Mouse (Mus musculus): Measurements from ENCODE around the gene Gm13304.
"Not testable (repeated sequence)": the region's sequence is repeated elsewhere in the genome, so short reads cannot be mapped to it uniquely, and the experiment has no call there.

The Gm13304 gene

GRCm38 (mm10) chr4:42114517-42114916 is at the start of gene Gm13304:
Gene Gm13304, plus strand, starts transcription at chr4:42114817.
- DNase-seq (ENCODE audit: low read depth, low spot score) = not testable (repeated sequence)

- not testable (repeated sequence) for DNase-seq (ENCODE audit: low read depth, low spot score)
These were observed 23.7 kb upstream of the Gm13304 start, which contains the start of gene Gm3893 for GRCm38 (mm10) chr4:42090907-42091306. Gene Gm3893, plus strand, starts transcription at chr4:42091207.

GRCm38 (mm10) chr4:42153136-42153535 is 38.5 kb downstream of the Gm13304 start, which contains the start of gene Gm13306:
Gene Gm13306, plus strand, starts transcription at chr4:42153436.
- DNase-seq (ENCODE audit: low read depth, low spot score) = not testable (repeated sequence)
